Mouse (Mus musculus) embryo, embryonic 11.5 days (tissue): ENCODE measurements at regions not wholly inside any gene's neighbourhood (a gene's known extent, or its start where the extent isn't known, plus 50 kb on each side); places are given as distances from the start of the nearest gene placed in this dataset.
A peak's percentile ranks its signal among the peaks of the same experiment; 100 is the strongest.
"Not testable (repeated sequence)": the region's sequence is repeated elsewhere in the genome, so short reads cannot be mapped to it uniquely, and the experiment has no call there.

Source experiments
- DNase-seq: peaks from one replicate; pipeline ENCODE4 v3.0.0-alpha.2; 2012; ENCODE audit warnings: low read depth, low spot score

- no peak for DNase-seq
Observed at GRCm38 (mm10) chr2:55182416-55182815, 253.4 kb upstream of the Kcnj3 start.

DNA sequence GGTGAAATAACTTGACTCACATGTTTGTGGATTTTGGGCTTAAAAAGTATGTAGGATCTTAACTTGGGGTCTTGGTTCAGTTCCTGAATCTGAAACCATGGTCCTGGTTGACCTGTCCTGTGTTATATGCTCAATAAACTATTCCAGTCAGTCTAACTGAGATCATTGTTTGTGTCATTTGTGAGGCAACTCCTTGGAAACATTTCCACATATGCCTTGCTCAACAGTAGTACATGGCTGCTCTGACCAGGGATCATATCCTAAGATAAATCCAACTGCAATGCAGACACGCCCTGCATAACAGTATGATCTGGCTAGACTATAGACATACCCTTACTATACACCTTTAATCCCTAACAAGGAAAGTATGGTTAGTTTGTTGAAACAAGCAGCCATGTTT lies 228.9 kb upstream of the Kcnj3 start:
- DNase-seq = no peak

- no peak for DNase-seq
Observed at GRCm38 (mm10) chr2:55208620-55209019, 227.2 kb upstream of the Kcnj3 start.

DNA sequence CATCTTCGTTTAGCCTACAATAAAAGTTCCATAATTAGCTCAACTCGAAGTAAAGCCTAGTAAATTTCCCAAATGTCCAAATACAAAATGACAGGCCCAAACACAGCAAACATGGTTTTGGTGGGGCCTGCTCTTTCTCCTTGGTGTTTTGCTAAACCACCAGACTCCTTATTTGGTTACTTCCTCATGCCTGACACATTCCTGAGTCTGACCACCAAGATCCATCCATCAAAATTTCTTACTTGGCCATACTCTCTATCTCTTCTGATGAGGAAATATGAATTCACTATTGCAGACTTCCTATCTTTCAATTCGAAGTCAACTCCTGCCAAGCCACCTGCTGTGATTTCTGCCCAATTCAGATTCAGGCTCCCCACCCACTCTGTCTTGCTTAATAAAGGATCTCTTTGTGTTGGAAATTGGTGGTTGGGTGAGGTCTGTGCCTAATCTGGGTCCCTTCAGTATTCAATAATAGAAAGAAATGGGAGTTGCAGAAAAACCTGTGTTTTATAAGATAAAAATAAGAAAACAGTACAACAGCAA lies 225.9 kb upstream of the Kcnj3 start:
- no peak for DNase-seq

GRCm38 (mm10) chr2:55211281-55211680 lies 224.5 kb upstream of the Kcnj3 start:
- no peak for DNase-seq

- no peak for DNase-seq
Observed at GRCm38 (mm10) chr2:55222046-55222445, 213.7 kb upstream of the Kcnj3 start.

- not testable (repeated sequence) for DNase-seq
Observed at GRCm38 (mm10) chr2:55222741-55223140, 213.0 kb upstream of the Kcnj3 start.

DNA sequence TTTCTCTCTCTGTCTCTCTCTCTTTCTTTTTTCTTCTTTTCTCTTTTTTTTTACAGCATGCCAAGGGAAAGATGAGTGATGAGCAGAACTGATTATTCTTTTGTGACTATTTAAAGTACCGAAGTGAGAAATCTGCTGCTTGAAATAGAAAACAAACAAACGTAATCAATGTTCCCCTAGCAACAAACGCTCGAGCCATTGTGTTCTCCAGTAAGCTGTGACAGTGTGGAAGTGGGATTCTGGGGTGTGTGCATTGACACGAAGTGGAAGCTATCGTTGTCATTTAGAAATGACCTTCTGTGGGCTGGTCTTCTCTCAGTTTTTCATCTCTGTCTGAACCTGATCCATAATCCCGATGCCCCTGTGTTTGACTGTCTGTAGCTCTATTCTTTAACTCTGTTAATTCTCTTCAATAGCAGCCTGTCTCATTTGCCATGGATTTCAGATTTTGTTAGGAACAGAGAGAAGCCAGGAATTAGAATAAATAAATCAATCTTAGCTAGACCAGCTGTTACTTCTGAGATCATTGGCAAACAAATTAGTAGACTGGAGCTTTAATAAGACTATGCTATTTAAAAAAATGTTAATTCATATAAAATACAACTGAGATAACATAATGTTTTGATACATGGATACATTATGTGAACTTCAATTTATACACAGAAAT lies 207.5 kb upstream of the Kcnj3 start:
- no peak for DNase-seq

- DNase-seq = no peak
Observed at GRCm38 (mm10) chr2:55231841-55232240, 203.9 kb upstream of the Kcnj3 start.

DNA sequence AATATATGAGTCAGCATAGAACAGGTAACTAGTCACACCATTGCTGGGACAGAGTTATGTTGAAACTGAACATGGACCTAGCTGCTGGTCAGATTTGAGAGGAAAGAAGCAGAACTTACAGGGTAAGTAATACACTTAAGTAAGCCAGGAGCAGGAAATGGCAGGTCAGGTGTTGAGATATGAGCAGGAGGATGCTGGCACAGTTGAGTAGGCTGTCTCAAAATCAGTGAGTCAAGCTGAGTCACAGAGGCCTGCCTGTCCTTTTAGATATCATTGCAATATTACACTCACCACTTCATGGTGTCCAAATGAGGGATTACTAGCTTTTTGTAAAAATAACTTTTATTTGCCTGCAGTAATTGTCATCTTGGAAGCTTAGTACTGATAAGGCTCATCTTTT lies 182.6 kb upstream of the Kcnj3 start:
- DNase-seq = no peak

DNA sequence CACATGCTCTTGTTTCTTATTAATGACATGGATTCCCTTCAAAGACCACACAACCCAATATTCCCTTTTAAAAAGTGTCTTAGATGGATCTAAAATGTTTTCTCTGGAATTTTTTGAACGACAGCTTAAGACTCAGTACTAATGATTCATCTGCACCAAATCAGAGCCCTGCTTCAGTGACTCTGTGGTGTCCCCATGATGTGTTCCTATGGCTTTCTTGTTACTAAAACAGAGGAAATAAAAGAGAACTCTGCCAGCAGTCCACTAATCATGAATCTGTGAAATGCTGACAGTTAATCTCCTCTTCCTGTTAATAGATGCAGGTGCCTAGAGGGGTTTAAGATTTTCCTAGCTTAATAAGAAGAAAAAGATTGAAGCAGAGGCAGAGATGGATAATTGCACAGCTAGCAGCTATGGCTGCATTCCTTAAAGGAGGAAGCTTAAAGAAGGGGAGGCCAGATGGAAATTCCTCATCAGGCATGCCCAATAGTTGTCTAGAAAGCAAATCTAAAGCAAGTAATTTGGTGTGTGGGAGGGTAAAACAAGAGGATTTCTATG lies 173.0 kb upstream of the Kcnj3 start:
- no peak for DNase-seq

GRCm38 (mm10) chr2:55263847-55264449 lies 171.8 kb upstream of the Kcnj3 start:
- DNase-seq = no peak

DNA sequence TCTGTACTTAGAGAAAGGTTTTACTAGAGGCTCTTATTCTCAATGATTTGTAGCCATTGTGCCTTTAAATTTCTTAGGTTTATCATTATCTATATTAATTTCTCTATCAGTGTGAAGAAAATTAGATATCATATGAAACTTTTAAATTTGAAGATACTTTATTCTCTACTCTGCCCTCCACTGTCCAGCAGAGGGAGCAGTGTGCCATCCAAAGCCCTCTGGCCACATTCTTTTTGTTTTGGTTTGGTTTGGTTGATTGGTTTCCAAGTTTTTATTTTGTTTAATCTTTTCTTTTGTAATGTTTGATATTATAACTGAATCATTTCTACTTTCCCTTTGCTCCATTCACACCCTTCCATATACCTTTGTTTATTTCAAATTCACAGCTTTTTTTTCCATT lies 129.4 kb upstream of the Kcnj3 start:
- peak; percentile 7 for DNase-seq

DNA sequence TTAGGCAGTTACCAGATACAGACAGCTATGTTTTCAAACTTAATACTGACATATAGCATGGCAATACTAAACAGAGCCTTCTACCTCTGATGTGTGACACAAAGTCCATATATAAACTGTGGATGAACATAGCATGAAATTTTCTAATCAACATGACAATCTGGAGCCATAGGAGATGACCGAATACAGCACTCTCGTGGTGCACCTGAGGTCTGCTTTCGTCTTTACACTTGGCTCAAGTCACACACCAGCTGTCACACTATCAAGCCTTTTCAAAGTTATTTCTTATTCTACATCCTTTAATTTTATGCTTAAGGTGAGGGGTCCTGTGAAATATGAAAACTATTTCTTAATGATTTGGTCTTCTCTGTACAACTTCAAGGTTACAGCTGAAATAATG lies 120.1 kb upstream of the Kcnj3 start:
- no peak for DNase-seq

- DNase-seq = not testable (repeated sequence)
Observed at GRCm38 (mm10) chr2:55354061-55354460, 81.7 kb upstream of the Kcnj3 start.
